Mouse (Mus musculus) cerebellum, postnatal 10 days (tissue): ENCODE data around the gene Gm15517.
"Not testable (repeated sequence)": the region's sequence is repeated elsewhere in the genome, so short reads cannot be mapped to it uniquely, and the experiment has no call there.

Source experiments
- DNase-seq, 2 experiments: peaks; one replicate each; pipeline ENCODE4 v3.0.0; 2021; ENCODE audit warnings: mixed read lengths in 2 of 2

Gene Gm15517

DNA sequence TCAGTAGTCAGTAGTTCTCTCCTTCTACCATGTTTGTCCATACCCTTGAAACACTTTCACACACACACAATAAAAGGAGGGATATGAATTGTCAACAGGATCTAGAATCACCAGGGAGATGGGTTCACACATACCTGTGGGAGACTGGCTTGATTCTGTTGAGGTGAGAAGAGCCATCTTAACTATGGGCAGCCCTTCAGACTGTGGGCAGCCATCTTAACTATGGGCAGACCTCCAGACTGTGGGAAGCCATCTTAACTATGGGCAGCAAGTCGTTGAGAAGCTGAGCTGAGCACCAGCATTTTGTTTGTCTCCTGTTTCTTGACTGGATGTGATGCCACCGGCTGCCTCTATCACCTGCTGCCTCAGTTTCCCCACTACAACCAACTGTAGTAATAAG lies 10.1 kb downstream of the Gm15517 start:
- peak; percentile 53 to 64 for DNase-seq

DNA sequence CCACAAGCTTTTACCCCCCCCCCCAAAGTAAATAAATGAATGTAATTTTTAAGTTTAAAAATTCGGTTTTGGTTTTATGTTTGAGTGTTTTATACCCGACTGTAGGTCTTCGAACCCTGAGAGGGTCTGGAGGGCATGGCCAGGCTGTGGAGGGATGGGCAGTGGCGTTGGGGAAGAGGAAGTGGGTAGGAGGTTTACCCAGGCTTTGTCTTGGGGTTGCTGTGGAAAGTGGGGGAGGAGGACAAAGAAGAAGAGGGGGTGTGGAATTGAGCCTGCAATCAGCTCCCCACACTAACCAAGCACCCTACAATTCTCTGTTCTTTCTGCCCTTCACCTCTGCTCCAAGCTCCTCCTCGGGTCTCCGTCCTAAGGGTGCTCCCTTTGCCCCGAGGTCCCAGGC lies 11.3 kb downstream of the Gm15517 start:
- no peak for DNase-seq

DNA sequence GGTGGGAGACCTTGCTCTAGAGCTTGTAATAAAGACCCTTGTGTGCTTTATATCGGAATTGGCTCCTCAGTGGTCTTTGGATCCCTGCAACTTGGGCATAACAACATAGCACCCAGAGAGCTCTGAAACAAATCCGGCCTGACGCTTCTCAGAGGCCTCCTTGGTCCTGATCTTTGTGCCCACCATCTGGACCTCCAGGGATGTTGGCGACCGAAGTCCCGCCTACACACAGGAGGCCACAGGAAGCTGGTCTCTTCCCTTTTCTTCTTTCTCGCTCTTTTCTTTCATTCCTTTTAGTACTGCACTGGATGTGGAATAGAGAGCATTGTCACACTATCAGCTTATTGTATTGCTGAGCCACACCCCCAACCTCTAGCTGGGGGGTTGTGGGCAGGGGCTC lies 12.2 kb downstream of the Gm15517 start:
- no peak for DNase-seq

DNA sequence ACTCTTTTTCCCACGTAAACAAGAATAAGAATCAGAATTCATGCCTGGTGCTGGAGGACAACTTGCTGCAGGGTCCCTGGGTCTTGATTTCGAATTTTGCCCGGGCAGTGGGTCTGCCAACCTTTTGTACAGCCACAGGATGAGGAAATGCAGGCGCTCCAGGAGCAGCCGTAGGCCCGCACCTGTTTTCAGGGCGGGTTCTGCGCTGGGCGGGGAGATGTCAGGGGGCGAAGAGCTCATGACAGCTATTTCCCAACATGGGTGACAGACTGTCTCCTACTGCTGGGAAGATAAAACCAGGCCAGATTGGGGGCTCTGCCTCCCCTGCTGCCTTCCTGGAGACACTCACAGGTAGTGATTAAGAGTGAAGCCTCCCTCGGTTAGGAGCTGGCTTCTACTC lies 12.8 kb downstream of the Gm15517 start:
- no peak for DNase-seq

DNA sequence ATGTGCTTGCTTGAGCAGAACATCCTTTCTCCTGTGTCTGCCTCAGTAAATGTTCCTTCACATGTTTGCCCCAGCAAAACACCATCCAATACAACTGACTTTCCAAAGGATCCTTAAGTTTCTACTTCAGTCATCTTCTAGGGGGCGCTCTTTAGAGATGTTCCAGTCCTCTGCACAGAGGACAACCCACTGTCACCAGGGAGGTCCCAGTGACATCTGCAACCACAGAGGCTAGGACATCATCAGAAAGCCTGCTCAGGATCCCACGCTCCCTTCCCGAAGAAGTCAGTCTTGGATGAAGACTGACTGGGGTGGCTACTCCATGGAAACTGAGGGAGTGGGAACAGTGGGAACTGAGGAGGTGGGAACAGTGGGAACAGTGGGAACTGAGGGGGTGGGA lies 14.3 kb downstream of the Gm15517 start:
- DNase-seq = no peak

DNA sequence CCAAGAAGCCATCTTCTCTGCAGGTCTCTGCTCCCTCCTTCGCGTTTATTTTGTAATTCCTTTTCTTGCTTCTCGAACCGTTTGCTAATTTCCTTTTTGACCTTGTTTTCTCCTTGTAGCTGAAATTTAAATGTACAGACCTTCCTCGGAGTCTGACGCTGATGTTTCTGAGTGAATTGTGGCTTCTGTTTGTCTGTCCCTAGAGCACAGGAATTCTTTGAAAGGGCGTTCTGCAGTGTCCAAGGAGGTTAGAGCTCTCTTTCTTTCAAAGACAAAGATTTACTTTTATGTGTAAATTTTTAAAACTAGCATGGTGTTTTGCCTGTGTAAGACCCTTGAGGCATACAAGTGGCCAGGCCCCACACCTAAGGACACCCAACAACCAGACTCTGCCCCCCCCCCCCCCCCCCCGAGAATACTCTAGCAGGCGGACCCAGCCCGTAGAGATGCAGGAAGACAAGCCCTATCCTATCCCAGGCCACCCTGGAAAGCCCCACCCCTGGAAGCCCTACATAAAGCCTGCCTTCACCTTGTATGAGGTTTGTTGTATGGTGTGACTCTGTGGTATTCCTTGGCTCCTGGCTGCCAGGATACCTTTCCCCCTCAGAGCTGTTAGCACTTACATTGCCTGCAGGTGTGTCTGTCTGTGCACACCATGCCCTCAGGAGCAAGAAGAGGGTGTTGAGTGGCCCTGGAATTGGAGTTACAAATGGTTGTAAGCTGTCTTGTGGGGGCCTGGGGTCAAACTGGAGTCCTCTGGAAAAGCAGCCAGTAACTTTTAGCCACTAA lies 15.4 kb downstream of the Gm15517 start:
- DNase-seq = no peak

DNA sequence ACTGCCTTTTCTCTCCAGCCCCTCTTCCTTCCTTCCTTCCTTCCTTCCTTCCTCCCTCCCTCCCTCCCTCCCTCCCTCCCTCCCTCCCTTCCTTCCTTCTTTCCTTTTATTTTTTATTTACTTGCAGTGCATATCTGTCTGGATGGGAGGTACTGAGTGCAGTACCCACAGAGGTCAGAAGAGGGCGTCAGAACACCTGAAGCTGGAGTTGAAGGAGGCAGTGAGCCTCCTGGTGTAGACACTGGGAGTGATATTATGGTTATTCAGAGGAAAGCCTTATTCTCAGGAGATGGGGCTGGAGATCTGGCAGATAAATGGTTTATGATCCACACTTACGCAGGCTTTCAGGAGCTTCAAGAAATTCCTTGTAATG lies 16.0 kb downstream of the Gm15517 start:
- peak; percentile 72 to 81 for DNase-seq

DNA sequence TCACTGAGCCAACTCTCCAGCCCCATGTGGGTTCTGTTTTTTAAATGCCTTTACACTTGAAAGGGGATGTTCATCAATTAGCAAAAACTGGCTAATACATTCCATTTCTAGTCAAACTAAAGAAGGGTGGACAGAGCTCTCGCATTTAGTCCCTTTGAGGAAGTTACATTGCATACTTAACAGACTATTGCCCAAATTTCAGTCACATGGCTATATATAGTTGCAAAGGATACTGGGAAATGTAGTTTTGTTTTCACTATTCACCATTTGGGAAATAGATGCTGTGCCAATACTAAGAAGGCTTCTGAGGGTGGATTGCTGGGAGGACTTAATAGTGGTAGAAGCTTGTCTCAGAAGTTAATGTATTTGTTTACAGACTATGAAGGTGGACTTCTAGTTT lies 19.7 kb downstream of the Gm15517 start:
- DNase-seq = no peak

DNA sequence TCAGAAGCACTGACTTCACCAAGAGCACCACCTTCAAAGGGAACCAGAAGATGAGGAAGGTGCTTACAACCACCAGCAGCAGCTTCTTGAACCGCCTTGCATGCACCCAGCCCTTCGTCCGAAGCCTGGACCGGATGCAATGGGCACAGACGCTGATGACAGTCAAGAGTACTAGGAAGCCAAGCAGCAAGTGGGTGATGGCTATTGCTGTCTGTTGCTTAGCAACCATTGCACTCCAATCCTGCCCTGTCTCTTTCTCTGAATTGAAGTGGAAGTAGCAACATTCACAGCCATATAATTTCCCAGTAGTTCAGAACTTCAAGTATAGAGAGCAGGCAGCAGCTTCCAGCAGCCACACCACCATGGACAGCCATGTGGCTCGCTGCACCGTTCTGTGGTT lies 20.3 kb downstream of the Gm15517 start:
- no peak for DNase-seq

DNA sequence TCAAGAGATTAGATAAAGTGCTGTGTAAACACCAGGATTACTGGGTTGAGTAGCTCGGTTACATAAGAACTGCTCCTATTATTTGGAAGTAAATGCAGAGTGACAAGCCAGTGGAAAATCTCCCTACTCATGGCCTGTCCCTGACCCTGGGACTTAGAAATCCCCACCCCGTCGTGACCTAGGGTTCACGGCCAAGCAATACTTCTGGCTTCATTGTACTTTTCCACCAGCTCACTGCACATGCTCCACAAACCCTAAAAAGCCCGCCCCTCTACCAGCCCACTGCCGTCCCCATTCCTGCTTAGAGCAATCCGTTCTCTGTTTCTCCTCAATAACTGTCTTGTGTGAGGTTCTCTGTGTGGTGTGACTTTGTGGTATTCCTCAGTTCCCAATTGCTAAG lies 26.5 kb downstream of the Gm15517 start:
- no peak for DNase-seq

DNA sequence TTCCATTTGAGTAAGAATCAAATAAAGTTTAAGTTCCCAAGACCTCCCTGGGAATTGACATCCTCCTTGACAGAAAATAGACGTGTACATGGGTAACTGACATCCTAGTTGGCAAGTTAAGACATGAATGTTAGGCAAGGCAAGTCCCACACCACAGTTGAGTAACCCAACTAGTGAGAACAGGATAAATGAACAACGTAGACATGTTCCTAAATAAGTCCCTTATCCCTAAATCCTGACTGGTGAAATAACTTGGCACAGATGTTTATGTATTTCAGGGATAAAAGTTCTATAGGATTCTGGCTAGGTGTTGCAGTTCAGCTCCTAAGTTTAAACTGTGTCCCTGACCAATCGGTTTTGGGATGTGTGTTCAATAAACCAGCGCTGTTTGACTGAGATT lies 29.7 kb downstream of the Gm15517 start:
- DNase-seq = no peak

DNA sequence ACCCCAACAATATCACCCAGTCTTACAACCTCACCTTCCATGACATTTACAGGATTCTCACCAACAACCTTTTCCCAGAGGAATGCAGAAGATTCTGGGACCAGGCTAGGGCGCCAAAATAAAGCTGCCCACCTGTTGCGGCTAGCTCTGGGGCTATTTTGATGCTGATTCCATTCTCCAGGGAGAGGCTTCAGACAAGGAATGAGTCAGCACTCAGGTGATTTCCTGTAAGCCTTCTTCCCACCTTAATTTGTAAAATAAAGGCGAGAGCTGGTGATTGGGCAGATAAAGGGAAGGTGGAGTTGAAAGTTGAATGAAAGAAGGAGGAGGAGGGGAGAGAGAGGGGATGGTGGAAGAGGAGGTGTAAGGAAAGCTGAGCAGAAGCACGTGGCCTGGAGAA lies 30.2 kb downstream of the Gm15517 start:
- no peak for DNase-seq

DNA sequence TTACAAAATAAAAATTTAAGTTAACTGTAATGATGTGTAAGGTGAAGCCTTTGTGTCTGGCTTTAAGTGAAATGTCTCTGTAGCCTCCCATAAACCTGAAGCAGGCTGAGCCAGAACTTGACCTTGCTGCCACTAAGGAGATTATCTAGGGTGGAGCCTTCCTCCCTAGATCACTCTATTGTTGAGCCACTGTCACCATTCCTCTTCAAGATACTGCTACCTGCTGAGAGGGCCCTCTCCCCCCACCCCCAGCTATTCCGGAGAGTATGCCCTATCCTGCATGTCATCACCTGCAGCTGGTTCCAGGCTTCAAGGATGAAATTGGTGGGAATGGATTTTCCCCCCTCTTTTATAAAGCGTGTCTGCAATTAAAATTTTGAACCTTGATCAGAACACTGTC lies 36.3 kb downstream of the Gm15517 start:
- DNase-seq = not testable (repeated sequence)

DNA sequence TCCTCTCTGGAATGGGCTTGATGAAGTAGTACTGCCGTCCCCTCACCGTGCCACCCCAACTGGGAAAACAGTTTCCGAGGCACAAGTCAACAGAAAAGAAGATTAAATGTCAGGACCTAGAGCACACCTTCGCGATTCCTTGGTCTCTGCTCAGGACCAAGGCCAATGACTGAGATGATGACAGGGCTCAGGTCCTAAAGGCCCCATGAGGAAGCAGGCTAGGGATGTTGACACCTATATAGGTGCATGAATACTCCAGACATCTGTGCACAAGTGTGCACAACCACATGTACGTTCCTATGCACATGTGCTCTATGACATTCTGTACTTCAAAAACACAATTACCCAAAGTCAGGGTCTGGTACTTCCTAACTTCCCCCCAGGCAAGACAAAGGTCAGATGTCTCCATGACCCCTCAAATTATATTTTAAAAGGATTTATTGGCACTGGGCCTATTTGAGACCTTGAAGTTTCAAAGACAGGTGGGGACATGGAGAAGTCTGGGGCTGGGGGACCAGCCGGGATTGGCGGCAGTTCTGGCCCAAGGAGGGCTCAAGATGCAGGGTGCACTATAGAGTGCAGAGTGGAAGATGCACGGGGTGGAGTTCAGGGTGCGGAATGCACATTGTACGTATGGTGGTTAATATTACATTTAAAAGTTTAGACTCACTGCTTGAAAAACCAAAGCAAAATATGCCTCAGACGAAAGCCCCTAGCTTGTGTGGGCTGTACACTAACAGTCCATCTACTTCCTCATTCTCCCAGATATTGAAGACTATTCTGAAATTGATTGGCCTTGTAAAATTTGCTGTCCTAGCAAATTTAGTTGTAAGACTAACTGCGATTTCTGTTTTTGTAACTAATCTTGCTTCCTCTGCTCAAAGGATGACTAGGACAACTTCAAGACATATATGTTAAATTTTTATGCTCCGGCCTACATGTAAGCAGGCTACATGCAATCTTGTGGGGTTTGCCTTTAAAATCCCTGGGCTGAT lies 42.4 kb downstream of the Gm15517 start:
- peak in 1 of 2 experiments; percentile 29 for DNase-seq

DNA sequence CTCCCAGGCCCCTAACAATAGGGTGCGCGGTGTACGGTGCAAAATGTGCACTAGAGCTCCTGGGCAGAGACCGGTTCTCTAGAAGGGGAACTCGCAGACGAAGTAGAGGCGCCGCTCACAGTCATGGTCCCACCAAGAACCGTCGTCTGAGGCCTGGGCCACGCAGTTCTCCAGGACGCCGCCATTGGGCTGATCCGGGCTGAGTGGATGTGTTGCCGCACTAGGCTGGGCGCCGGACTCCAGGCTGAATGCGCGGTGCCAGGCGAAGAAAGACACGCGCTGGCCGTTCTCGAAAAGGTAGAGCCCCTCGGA lies 43.2 kb downstream of the Gm15517 start:
- DNase-seq = no peak

DNA sequence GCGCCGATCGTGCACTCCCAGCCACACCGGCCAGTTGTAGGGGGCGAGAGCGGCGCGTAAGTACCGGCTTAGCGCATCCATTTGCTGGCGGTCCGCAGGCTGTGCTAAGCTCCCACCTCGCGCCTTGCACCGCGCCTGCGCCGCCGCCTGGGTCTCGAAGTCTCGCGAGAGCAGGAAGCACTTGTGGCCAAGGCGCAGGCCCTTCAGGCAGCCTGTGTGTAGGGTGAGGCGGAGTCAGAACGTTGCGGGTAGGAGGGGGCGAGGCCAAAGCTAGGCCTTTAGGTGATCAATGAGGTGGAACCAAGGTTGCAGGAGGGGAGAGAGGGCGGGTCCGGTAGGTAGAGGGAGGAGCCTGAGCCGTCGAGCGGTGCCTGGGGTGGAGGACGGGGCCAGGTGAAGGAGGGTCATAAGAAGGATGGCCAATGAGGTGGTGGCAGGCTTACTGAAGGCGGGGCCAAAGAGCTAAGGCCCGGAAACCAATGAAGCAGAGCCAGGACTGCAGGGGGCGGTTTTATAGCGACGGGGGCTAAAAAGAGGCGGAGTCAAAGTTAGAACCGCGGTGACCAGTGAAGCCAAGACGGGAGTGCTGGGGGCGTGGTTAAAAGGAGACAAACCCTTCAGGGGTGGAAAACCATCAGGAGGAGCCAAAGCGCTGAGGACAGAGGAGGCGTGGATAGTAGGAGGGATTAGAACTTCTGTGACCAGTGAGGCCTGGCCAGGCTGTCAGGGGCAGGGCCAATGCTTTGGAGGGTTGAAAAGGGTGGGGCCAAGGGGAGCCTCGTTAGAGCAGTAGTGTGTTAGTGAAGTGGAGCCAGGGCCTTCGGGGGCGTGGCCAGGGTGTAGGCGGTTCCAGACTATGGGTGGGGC lies 43.8 kb downstream of the Gm15517 start:
- peak; percentile 97 to 98 for DNase-seq

DNA sequence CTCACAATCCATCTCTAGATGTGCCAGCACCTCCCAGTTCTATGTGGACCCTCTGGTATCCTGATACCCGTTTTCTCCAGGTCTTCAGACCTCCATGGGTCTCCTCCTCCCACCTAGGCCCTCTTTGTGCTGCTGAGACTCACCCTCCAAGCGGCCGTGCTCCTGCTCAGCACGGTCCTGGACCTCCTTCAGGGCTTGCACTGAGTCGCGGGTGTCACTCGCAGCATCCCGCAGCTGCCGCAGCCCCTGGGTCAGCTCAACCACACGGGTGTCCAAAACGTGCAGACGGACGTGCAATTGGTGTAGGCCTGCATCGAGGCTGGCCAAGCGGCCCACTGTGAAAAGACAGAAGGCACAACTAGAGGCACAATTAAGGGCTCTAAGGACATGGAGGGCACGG lies 44.4 kb downstream of the Gm15517 start:
- DNase-seq = peak in 1 of 2 experiments; percentile 47

DNA sequence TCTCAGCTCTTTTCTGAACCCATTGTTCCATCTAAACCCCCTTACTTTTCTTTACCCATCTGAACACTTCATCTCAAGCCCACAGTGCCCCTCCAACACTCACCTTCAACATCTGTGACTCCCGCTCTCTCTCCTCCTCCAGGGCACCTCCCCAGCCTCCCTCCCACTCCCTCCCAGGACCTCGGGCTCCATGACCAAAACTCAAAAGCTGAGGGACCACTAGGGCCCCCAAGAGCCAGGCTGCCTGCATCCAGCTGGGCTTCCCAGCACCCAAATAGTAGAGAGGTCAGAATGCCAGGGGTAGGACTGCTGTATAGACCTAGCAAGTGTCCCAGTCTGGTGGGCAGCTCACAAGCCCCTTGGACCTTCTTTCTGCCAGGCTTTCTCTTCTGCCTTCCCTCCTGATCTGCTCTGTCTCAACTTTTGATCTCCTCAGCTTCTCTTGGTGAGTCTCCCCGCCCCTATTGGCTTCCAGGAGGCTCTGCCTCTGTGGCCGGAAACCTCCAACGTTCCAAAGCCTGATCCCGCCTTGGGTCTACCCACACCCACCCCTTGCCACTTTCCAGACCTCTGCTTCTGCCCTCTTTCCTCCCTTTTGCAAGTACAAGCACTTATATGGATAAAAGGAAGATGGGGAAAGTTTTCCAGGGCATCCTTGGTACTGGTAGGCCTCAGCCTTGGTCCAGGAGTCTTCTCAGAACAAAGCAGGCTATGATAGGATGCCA lies 45.4 kb downstream of the Gm15517 start, which contains the start of gene Clec11a:
TSS of gene Clec11a (minus strand) at position 387 of the 725 bp plus-strand sequence.
- no peak for DNase-seq

DNA sequence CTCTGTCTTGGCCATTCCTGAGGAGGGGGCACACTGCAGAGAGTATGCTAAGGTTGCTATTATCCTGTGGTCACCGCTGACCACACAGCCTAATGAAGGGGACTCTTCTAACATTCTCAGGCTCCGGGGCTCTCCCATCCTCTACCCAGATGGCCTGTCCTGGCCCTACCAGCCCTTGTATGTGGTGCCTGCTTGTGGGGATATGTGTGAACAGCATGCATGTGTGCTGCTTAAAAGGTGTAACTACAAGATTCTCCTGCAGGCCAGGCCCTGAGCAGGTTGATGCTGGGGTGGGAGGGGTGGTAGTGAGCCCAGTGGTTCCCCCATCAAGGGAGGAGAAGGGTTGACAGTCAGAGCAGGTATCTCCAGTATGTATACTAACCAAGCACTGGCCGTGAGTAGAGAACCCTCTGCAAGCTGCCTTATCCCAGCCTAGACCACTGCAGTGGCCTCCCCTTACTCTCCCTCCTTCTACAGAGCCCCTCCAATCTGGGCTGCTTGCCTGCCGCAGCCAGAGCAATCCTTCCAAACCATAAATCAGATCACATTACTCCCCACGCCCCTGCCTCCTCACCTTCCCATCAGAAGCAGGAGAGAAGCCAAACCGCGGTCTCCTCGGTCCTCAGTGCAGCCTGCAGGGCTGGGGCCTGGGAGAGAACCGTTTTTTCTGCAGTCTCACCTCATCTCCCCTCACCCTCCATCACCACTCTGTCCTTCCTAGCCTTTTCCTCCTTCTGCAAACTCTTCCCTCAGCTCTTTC lies 46.2 kb downstream of the Gm15517 start:
- DNase-seq = no peak

DNA sequence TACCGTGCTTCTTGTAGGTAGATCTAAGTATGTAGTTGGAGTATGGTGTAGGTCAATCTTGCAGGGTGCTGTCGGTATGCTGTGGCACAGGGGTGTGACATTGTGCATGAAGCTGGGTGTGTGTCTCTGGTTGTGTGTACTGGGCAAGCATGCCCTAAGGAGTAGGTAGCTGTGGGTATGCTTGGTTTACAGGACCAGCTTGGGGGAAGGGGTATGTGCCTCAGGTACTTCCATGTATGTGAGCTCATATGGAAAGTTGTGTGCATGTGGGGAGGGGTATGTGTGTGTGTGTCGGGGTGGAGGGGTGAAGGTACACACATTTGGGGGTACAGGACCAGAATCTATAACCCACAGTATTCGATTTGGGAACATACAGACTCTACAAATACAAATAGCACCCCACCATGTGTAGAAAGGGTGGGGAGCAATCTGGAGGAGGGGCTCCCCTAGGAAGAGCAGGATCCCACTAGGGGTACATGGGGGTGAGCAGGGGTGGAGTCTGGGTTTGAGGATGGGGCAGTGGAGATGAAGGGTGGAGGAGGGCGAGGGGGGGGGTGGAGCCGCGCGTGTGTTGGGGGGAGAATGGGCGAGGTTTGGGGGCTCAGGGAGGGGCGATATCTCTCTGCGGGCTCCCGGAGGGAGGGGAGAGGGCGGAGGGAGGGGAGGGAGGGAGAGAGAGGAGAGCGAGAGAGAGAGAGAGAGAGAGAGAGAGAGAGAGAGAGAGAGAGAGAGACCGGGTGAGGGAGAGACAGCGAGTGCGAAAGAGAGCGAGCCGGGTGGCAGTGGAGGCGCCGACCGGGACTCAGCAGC lies 48.4 kb downstream of the Gm15517 start, which contains the start of gene Shank1:
TSS of gene Shank1 (plus strand) at position 779 of the 810 bp plus-strand sequence.
- DNase-seq = peak in 1 of 2 experiments; percentile 31
